In the genomic region with DNA sequence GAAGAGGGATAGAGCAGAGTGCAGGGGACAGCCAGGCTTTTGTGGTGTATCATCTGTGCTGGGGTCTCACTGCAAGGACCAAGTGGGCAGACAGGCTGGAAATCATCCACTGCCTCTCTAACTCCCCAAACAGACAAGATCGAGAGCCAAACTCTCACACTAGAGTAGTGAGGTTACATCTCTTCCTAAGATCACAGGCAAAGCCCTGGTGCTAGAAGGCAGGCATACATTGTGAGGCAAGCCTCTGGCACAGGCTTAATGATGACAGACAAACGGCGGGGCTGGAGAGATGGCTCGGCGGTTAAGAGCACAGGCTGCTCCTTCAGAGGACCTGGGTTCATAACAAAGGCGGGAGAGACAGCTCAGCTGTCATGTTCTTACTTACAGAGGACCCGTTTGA, we compare ENCODE assay signal across 15 mouse cellular contexts. TPM values are rescaled to one million over a fixed set of nuclear protein-coding genes. Genes with fewer than 3 reads are reported as not detected.
DNase-seq lines count a peak whose midpoint lies in the region; ATAC-seq and TF ChIP-seq lines count a peak whose summit lies in the region.
"Had no signal": no experiment of that assay in that cellular context is flagged by ENCODE, and none has a peak within 500 bp of the region (broad histone marks: within the 10 kb centered on the region; RNA-seq: fewer than 3 reads in every experiment).

No protein-coding gene starts in this region.

- H3K27ac ChIP-seq in forebrain, embryonic 11.5 days (ENCODE audit: low read depth, low read length) = no peak overlapping the region
- H3K27ac ChIP-seq in forebrain, postnatal 0 days (ENCODE audit: low read depth, low read length) = no peak overlapping the region
- peak overlapping the region; percentile 95 for H3K27ac ChIP-seq in MEL (ENCODE audit: control insufficient read depth, low read depth, low read length)
- H3K27ac ChIP-seq in liver, embryonic 12.5 days = peak overlapping the region; percentile 94
- no peak overlapping the region for H3K27ac ChIP-seq in layer of hippocampus, adult 2 months
- H3K27ac ChIP-seq in thymus, adult 2 months (ENCODE audit: control insufficient read depth, insufficient read depth, low read length) = no peak overlapping the region
- H3K27ac ChIP-seq: hindbrain, postnatal 0 days had no signal

- peaks cover 7% of the 10 kb centered on the region; the same call in 1 of the 2 replicates for H3K4me1 ChIP-seq in forebrain, embryonic 11.5 days (replicated peaks; ENCODE audit: control insufficient read depth, insufficient read depth, low read length)
- H3K4me1 ChIP-seq in forebrain, postnatal 0 days (ENCODE audit: insufficient read depth) = peaks cover 19% of the 10 kb centered on the region
- H3K4me1 ChIP-seq in MEL (ENCODE audit: control insufficient read depth in 1 of 2, insufficient read depth in 2 of 2, low read length in 2 of 2) = peaks cover 21 to 46% of the 10 kb centered on the region in 2 experiments
- H3K4me1 ChIP-seq in liver, embryonic 12.5 days = peaks cover 76% of the 10 kb centered on the region
- H3K4me1 ChIP-seq in thymus, adult 2 months (replicated peaks; ENCODE audit: control insufficient read depth, insufficient read depth, low read length) = peaks cover 23% of the 10 kb centered on the region

- H3K36me3 ChIP-seq in forebrain, embryonic 11.5 days (ENCODE audit: control insufficient read depth, insufficient read depth, low read length) = no peaks in the 10 kb centered on the region
- no peaks in the 10 kb centered on the region for H3K36me3 ChIP-seq in forebrain, postnatal 0 days (ENCODE audit: insufficient read depth)
- H3K36me3 ChIP-seq in MEL (ENCODE audit: control insufficient read depth in 1 of 2, insufficient read depth in 2 of 2, low read length in 2 of 2) = peaks cover 0 to 42% of the 10 kb centered on the region in 2 experiments; a peak in 2 of 4 replicates
- H3K36me3 ChIP-seq in liver, embryonic 12.5 days = peaks cover 8% of the 10 kb centered on the region; the same call in 1 of the 2 replicates
- no peaks in the 10 kb centered on the region for H3K36me3 ChIP-seq in thymus, adult 2 months (ENCODE audit: control insufficient read depth, insufficient read depth, low read length)

- H3K4me2 ChIP-seq in forebrain, embryonic 11.5 days (ENCODE audit: low read depth, low read length, severe bottlenecking) = no peak overlapping the region
- no peak overlapping the region for H3K4me2 ChIP-seq in forebrain, postnatal 0 days (ENCODE audit: low read depth)
- H3K4me2 ChIP-seq in liver, embryonic 12.5 days = peak overlapping the region; percentile 90

- H3K27me3 ChIP-seq in forebrain, embryonic 11.5 days (ENCODE audit: control insufficient read depth, insufficient read depth, low read length) = no peaks in the 10 kb centered on the region
- H3K27me3 ChIP-seq in forebrain, postnatal 0 days (ENCODE audit: insufficient read depth, low read length) = no peaks in the 10 kb centered on the region
- H3K27me3 ChIP-seq in MEL (ENCODE audit: control insufficient read depth in 1 of 2, insufficient read depth in 2 of 2, low read length in 2 of 2) = no peaks in the 10 kb centered on the region
- no peaks in the 10 kb centered on the region for H3K27me3 ChIP-seq in liver, embryonic 12.5 days (replicated peaks)
- no peaks in the 10 kb centered on the region for H3K27me3 ChIP-seq in thymus, adult 2 months (ENCODE audit: control insufficient read depth, insufficient read depth, low read length)

- no peaks in the 10 kb centered on the region for H3K9me3 ChIP-seq in forebrain, embryonic 11.5 days (ENCODE audit: control insufficient read depth, low read length)
- no peaks in the 10 kb centered on the region for H3K9me3 ChIP-seq in forebrain, postnatal 0 days (ENCODE audit: low read length)
- H3K9me3 ChIP-seq in MEL (replicated peaks; ENCODE audit: insufficient read depth, low read length) = no peaks in the 10 kb centered on the region
- no peaks in the 10 kb centered on the region for H3K9me3 ChIP-seq in liver, embryonic 12.5 days (replicated peaks)
- H3K9me3 ChIP-seq: limb, embryonic 10.5 days had no signal

- H3K79me2 ChIP-seq in MEL (ENCODE audit: control insufficient read depth, insufficient read depth, low read length, poor library complexity) = peaks cover 52% of the 10 kb centered on the region

- ATAC-seq in forebrain, embryonic 11.5 days (replicated peaks; ENCODE audit: low FRiP score) = no peak
- ATAC-seq in forebrain, postnatal 0 days = no peak
- ATAC-seq in liver, embryonic 12.5 days = no peak
- ATAC-seq: activated CD4-positive, CD25-positive, alpha-beta regulatory T cell, adult 4 months; CD4-positive, CD25-positive, alpha-beta regulatory T cell, adult 4 months; hindbrain, postnatal 0 days had no signal

- no peak for TF ChIP-seq CTCF in forebrain, postnatal 0 days (IDR thresholded peaks at IDR 0.05; ENCODE audit: low read depth)
- no peak for TF ChIP-seq CTCF in MEL (IDR thresholded peaks at IDR 0.05 in 2 of 3, conservative IDR thresholded peaks at IDR 0.05 in 1 of 3; ENCODE audit: control insufficient read depth in 1 of 3, insufficient read depth in 1 of 3, low read depth in 2 of 3, low read length in 3 of 3, poor library complexity in 1 of 3, severe bottlenecking in 1 of 3)
- TF ChIP-seq CTCF in layer of hippocampus, adult 2 months (conservative IDR thresholded peaks at IDR 0.05) = no peak
- TF ChIP-seq CTCF in thymus, adult 2 months (IDR thresholded peaks at IDR 0.05; ENCODE audit: borderline replicate concordance, control insufficient read depth, extremely low read depth, insufficient read depth, low read length, poor library complexity) = no peak

- no peak for TF ChIP-seq POLR2A in MEL (IDR thresholded peaks at IDR 0.05; ENCODE audit: control insufficient read depth in 1 of 2, insufficient read depth in 1 of 2, low read depth in 1 of 2, low read length in 2 of 2, poor library complexity in 1 of 2)
- TF ChIP-seq POLR2A in thymus, adult 2 months (IDR thresholded peaks at IDR 0.05; ENCODE audit: control insufficient read depth, extremely low read depth, insufficient read depth, low read length, poor library complexity) = no peak

- 49% methylated on average over 7 of the region's 7 CpGs for WGBS in forebrain, embryonic 11.5 days
- 57% methylated on average over 7 of the region's 7 CpGs for WGBS in forebrain, postnatal 0 days
- 17% methylated on average over 7 of the region's 7 CpGs for WGBS in liver, embryonic 12.5 days (ENCODE audit: insufficient replicate concordance)
- WGBS in thymus, adult 2 months = 47% methylated on average over 7 of the region's 7 CpGs

- 0 out of 2 replicates have a peak overlapping the region, but pooled peaks have one; percentile 5 for H3K9ac ChIP-seq in forebrain, embryonic 11.5 days (ENCODE audit: low read length)
- H3K9ac ChIP-seq in forebrain, postnatal 0 days = no peak overlapping the region
- H3K9ac ChIP-seq in MEL (ENCODE audit: control insufficient read depth, low read depth, low read length, poor library complexity, severe bottlenecking) = peak overlapping the region; percentile 89
- H3K9ac ChIP-seq in liver, embryonic 12.5 days = peak overlapping the region; percentile 97

- no peak for DNase-seq in forebrain, embryonic 11.5 days (ENCODE audit: low spot score)
- no peak for DNase-seq in forebrain, postnatal 0 days
- peak; percentile 62 for DNase-seq in 3134 (ENCODE audit: extremely low read depth, insufficient read length, low spot score)
- DNase-seq in MEL (ENCODE audit: low read depth, low spot score) = peak; percentile 92
- DNase-seq in layer of hippocampus, adult 2 months (ENCODE audit: low spot score in 2 of 2) = no peak
- DNase-seq in embryo, embryonic 10.5 days (ENCODE audit: low spot score) = no peak
- no peak for DNase-seq in thymus, adult 2 months
- DNase-seq: lung, postnatal 14 days; spleen, adult 18-20 months; thymus, adult 18-20 months had no signal

- no peak for TF ChIP-seq RAD21 in MEL (IDR thresholded peaks at IDR 0.05; ENCODE audit: low read depth, low read length)

- no peak for TF ChIP-seq EP300 in MEL (IDR thresholded peaks at IDR 0.05; ENCODE audit: low read depth in 1 of 2, low read length in 2 of 2)

- no peak overlapping the region for H3K4me3 ChIP-seq in forebrain, embryonic 11.5 days (ENCODE audit: low read depth, low read length)
- no peak overlapping the region for H3K4me3 ChIP-seq in forebrain, postnatal 0 days (ENCODE audit: low read depth, low read length)
- peak overlapping the region; percentile 85 for H3K4me3 ChIP-seq in MEL (ENCODE audit: control insufficient read depth in 1 of 2, insufficient read depth in 1 of 2, low read depth in 2 of 2, low read length in 2 of 2)
- H3K4me3 ChIP-seq in liver, embryonic 12.5 days = peak overlapping the region; percentile 91
- no peak overlapping the region for H3K4me3 ChIP-seq in layer of hippocampus, adult 2 months
- H3K4me3 ChIP-seq in thymus, adult 2 months (ENCODE audit: control insufficient read depth, insufficient read depth, low read length) = no peak overlapping the region

RNA-seq across cellular contexts. Expression of a gene that starts 1.1 kb away (rescaled TPM):
- 111 and 122 TPM in 2 replicates for polyA plus RNA-seq in forebrain, embryonic 11.5 days (2014; fragmentation: Nextera tagmentation; extraction: Ambion mirVana)
- total RNA-seq in forebrain, postnatal 0 days (2014; rRNA removed) = 59.4 and 72.6 TPM in 2 replicates
- polyA plus RNA-seq in forebrain, postnatal 0 days (2015; fragmentation: Nextera tagmentation; extraction: Ambion mirVana) = 68.6 and 77.9 TPM in 2 replicates
- 240 and 307 TPM in 2 replicates for total RNA-seq in MEL (2012; rRNA removed)
- 100 to 1,000 TPM; 134 to 357 TPM for polyA plus RNA-seq in MEL (2012; ENCODE audit: insufficient read depth in 1 of 2, insufficient read length in 2 of 2, low read depth in 1 of 2, low replicate concordance in 2 of 2, missing spikeins in 1 of 2)
- polyA plus RNA-seq in liver, embryonic 12.5 days (2016; fragmentation: Nextera tagmentation; extraction: Ambion mirVana) = 134 and 135 TPM in 2 replicates
- total RNA-seq in layer of hippocampus, adult 2 months (2021) = 10 to 100 TPM; 53.1 to 63.3 TPM
- polyA plus RNA-seq in thymus, adult 2 months (2012; rRNA removed) = 129 and 140 TPM in 2 replicates

RNA-seq across cellular contexts. Expression of a gene that starts 6.5 kb away (rescaled TPM):
- 1.3 and 1.5 TPM in 2 replicates for polyA plus RNA-seq in forebrain, embryonic 11.5 days (2014; fragmentation: Nextera tagmentation; extraction: Ambion mirVana)
- 0.14 and 0.54 TPM in 2 replicates for total RNA-seq in forebrain, postnatal 0 days (2014; rRNA removed)
- polyA plus RNA-seq in forebrain, postnatal 0 days (2015; fragmentation: Nextera tagmentation; extraction: Ambion mirVana) = 0.24 and 0.40 TPM in 2 replicates
- 7.7 and 7.8 TPM in 2 replicates for total RNA-seq in MEL (2012; rRNA removed)
- 10 to 100 TPM in 1 of 2 experiments, not detected in 1; 33.9 TPM for polyA plus RNA-seq in MEL (2012; ENCODE audit: insufficient read depth in 1 of 2, insufficient read length in 2 of 2, low read depth in 1 of 2, low replicate concordance in 2 of 2, missing spikeins in 1 of 2)
- polyA plus RNA-seq in liver, embryonic 12.5 days (2016; fragmentation: Nextera tagmentation; extraction: Ambion mirVana) = 3.1 and 4.6 TPM in 2 replicates
- total RNA-seq in layer of hippocampus, adult 2 months (2021) = 1 to 10 TPM; 1.5 TPM
- 1.4 and 1.5 TPM in 2 replicates for polyA plus RNA-seq in thymus, adult 2 months (2012; rRNA removed)

RNA-seq across cellular contexts. Expression of a gene that starts 31.6 kb away (rescaled TPM):
- 26.4 and 28.5 TPM in 2 replicates for polyA plus RNA-seq in forebrain, embryonic 11.5 days (2014; fragmentation: Nextera tagmentation; extraction: Ambion mirVana)
- 47.2 and 59.0 TPM in 2 replicates for total RNA-seq in forebrain, postnatal 0 days (2014; rRNA removed)
- polyA plus RNA-seq in forebrain, postnatal 0 days (2015; fragmentation: Nextera tagmentation; extraction: Ambion mirVana) = 51.4 and 60.4 TPM in 2 replicates
- 28.5 and 32.4 TPM in 2 replicates for total RNA-seq in MEL (2012; rRNA removed)
- polyA plus RNA-seq in MEL (2012; ENCODE audit: insufficient read depth in 1 of 2, insufficient read length in 2 of 2, low read depth in 1 of 2, low replicate concordance in 2 of 2, missing spikeins in 1 of 2) = 10 to 100 TPM in 1 of 2 experiments, not detected in 1; 51.8 TPM
- polyA plus RNA-seq in liver, embryonic 12.5 days (2016; fragmentation: Nextera tagmentation; extraction: Ambion mirVana) = 11.8 and 12.1 TPM in 2 replicates
- total RNA-seq in layer of hippocampus, adult 2 months (2021) = 10 to 100 TPM; 22.0 to 22.4 TPM
- polyA plus RNA-seq in thymus, adult 2 months (2012; rRNA removed) = 17.2 and 18.5 TPM in 2 replicates

RNA-seq across cellular contexts. Expression of a gene that starts 32.3 kb away (rescaled TPM):
- 34.2 and 35.4 TPM in 2 replicates for polyA plus RNA-seq in forebrain, embryonic 11.5 days (2014; fragmentation: Nextera tagmentation; extraction: Ambion mirVana)
- 29.5 and 35.4 TPM in 2 replicates for total RNA-seq in forebrain, postnatal 0 days (2014; rRNA removed)
- polyA plus RNA-seq in forebrain, postnatal 0 days (2015; fragmentation: Nextera tagmentation; extraction: Ambion mirVana) = 33.6 and 38.9 TPM in 2 replicates
- 203 and 265 TPM in 2 replicates for total RNA-seq in MEL (2012; rRNA removed)
- polyA plus RNA-seq in MEL (2012; ENCODE audit: insufficient read depth in 1 of 2, insufficient read length in 2 of 2, low read depth in 1 of 2, low replicate concordance in 2 of 2, missing spikeins in 1 of 2) = 100 to 1,000 TPM in 1 of 2 experiments, not detected in 1; 234 TPM
- 18.8 and 22.5 TPM in 2 replicates for polyA plus RNA-seq in liver, embryonic 12.5 days (2016; fragmentation: Nextera tagmentation; extraction: Ambion mirVana)
- 10 to 100 TPM; 19.1 to 22.7 TPM for total RNA-seq in layer of hippocampus, adult 2 months (2021)
- 50.3 and 50.4 TPM in 2 replicates for polyA plus RNA-seq in thymus, adult 2 months (2012; rRNA removed)

RNA-seq across cellular contexts. Expression of a gene that starts 43.5 kb away (rescaled TPM):
- 74.9 and 76.7 TPM in 2 replicates for polyA plus RNA-seq in forebrain, embryonic 11.5 days (2014; fragmentation: Nextera tagmentation; extraction: Ambion mirVana)
- total RNA-seq in forebrain, postnatal 0 days (2014; rRNA removed) = 49.9 and 56.1 TPM in 2 replicates
- polyA plus RNA-seq in forebrain, postnatal 0 days (2015; fragmentation: Nextera tagmentation; extraction: Ambion mirVana) = 24.1 and 28.3 TPM in 2 replicates
- total RNA-seq in MEL (2012; rRNA removed) = 91.0 and 101 TPM in 2 replicates
- 100 to 1,000 TPM in 1 of 2 experiments, not detected in 1; 116 TPM for polyA plus RNA-seq in MEL (2012; ENCODE audit: insufficient read depth in 1 of 2, insufficient read length in 2 of 2, low read depth in 1 of 2, low replicate concordance in 2 of 2, missing spikeins in 1 of 2)
- polyA plus RNA-seq in liver, embryonic 12.5 days (2016; fragmentation: Nextera tagmentation; extraction: Ambion mirVana) = 31.0 and 31.6 TPM in 2 replicates
- total RNA-seq in layer of hippocampus, adult 2 months (2021) = 10 to 100 TPM; 37.7 to 39.2 TPM
- polyA plus RNA-seq in thymus, adult 2 months (2012; rRNA removed) = 30.7 and 31.8 TPM in 2 replicates

Comparison
In these comparisons a context has a peak if more than half of its experiments do, and no peak if none do; other contexts are left out.
1. DNase-seq: peak in 3134 (single experiment) and MEL (single experiment); none in forebrain, embryonic 11.5 days (single experiment), forebrain, postnatal 0 days (single experiment), layer of hippocampus, adult 2 months (0 of 2), embryo, embryonic 10.5 days (single experiment) and thymus, adult 2 months (single experiment).
2. H3K27ac ChIP-seq: peak in MEL (single experiment) and liver, embryonic 12.5 days (single experiment); none in forebrain, embryonic 11.5 days (single experiment), forebrain, postnatal 0 days (single experiment), layer of hippocampus, adult 2 months (single experiment) and thymus, adult 2 months (single experiment).
3. H3K4me3 ChIP-seq: peak in MEL (2 of 2) and liver, embryonic 12.5 days (single experiment); none in forebrain, embryonic 11.5 days (single experiment), forebrain, postnatal 0 days (single experiment), layer of hippocampus, adult 2 months (single experiment) and thymus, adult 2 months (single experiment).